Mouse (Mus musculus): ENCODE data around the gene Serinc5.

GRCm38 (mm10) chr13:92709535-92709934 is 98.6 kb downstream of the Serinc5 start:
- no peak for TF ChIP-seq POLR2A (IDR thresholded peaks at IDR 0.05; ENCODE audit: low read depth, low read length)
- no peak for TF ChIP-seq CTCF (conservative IDR thresholded peaks at IDR 0.05; ENCODE audit: insufficient read depth, insufficient read length, low read depth, low read length)
